Mouse (Mus musculus) limb, embryonic 11.5 days (tissue): ENCODE data around the gene Ccnl1. TPM values are rescaled to one million over a fixed set of nuclear protein-coding genes. Genes with fewer than 3 reads are reported as not detected.

Experiments
- ATAC-seq: fragments of 200-750 bp; cut with Nextera tagmentation; 2 replicates; pipeline ENCODE4 v1.8.0; 2017; ENCODE audit warnings: low read depth; ENCODE audit not compliant: insufficient number of reproducible peaks, low FRiP score, low TSS enrichment
- DNase-seq: peaks from one replicate; pipeline ENCODE4 v3.0.0-alpha.2; 2015; ENCODE audit warnings: low spot score
- H3K27ac ChIP-seq: fragments of 300-500 bp; sonication (generic); replicated peaks from 2 replicates; pipeline ENCODE4 v1.5.1; 2014; ENCODE audit warnings: low read depth, mild to moderate bottlenecking, low read length
- H3K27me3 ChIP-seq: fragments of 300-500 bp; sonication (generic); 2 replicates; pipeline ENCODE4 v1.6.1; 2014; ENCODE audit warnings: mild to moderate bottlenecking, low read length, mixed read lengths; ENCODE audit not compliant: control insufficient read depth, insufficient read depth
- H3K36me3 ChIP-seq: fragments of 300-500 bp; sonication (generic); 2 replicates; pipeline ENCODE4 v1.6.1; 2014; ENCODE audit warnings: mild to moderate bottlenecking, low read length, moderate library complexity, mixed read lengths; ENCODE audit not compliant: control insufficient read depth, insufficient read depth
- H3K4me1 ChIP-seq: fragments of 300-500 bp; sonication (generic); 2 replicates; pipeline ENCODE4 v1.6.1; 2014; ENCODE audit warnings: low read length, mixed read lengths; ENCODE audit not compliant: control insufficient read depth, insufficient read depth
- H3K4me2 ChIP-seq: fragments of 300-500 bp; sonication (generic); 2 replicates; pipeline ENCODE4 v1.6.1; 2014; ENCODE audit warnings: low read depth, mild to moderate bottlenecking, moderate library complexity; ENCODE audit not compliant: severe bottlenecking
- H3K4me3 ChIP-seq: fragments of 300-500 bp; sonication (generic); 2 replicates; pipeline ENCODE4 v1.5.1; 2014; ENCODE audit warnings: low read depth, low read length
- H3K9ac ChIP-seq: fragments of 300-500 bp; sonication (generic); 2 replicates; pipeline ENCODE4 v1.6.1; 2014; ENCODE audit warnings: mild to moderate bottlenecking, low read length
- H3K9me3 ChIP-seq: fragments of 300-500 bp; sonication (generic); 2 replicates; pipeline ENCODE4 v1.6.1; 2016; ENCODE audit warnings: low read length; ENCODE audit not compliant: control insufficient read depth
- WGBS: fragments of 180-500 bp; shearing (Covaris S2); extraction: QIAGEN DNeasy Blood & Tissue Kit; methylation state at CpG from one replicate; pipeline ENCODE4 v1.1.7; 2014; 5-methylcytosine and 5-hydroxymethylcytosine counted together
- polyA plus RNA-seq: library from polyadenylated mRNA; unstranded; fragments of >200 nt; fragmentation: Nextera tagmentation; extraction: Ambion mirVana; gene quantifications from 2 replicates; pipeline ENCODE4 v1.2.1, GENCODE M21; 2014

Ccnl1 gene
- polyA plus RNA-seq, 1 experiment from 2014 or later, result 127 TPM

GRCm38 (mm10) chr3:65925058-65925740 is 32.9 kb downstream of the Ccnl1 start:
- WGBS, result 87% methylated on average over 5 of the region's 5 CpGs

DNA sequence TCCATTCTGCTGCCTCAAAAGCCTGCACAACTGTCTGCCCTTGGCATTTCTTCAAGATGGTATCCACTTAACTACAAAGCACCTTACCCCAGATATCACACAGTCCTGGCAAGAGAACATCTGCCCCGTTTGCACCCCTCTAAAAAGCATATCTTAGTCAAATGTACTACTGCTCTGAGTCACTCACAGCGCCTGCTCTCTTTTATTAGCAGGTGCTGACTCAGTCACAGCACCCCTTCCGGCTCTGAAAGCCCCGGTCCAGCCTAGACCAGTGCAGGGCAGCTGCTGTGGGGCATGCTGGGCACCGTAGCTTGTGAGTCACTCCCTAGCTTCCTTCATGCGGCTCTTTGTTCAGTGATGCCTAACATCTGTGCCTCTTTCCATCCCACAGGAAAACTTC is 35.6 kb downstream of the Ccnl1 start:
- ATAC-seq (no peak), DNase-seq (no peak)
- WGBS, result 82% methylated on average over 6 of the region's 6 CpGs

More at GRCm38 (mm10) chr3:65925058-65925740, 32.9 kb downstream of the Ccnl1 start:
- Histone ChIP-seq H3K27me3 (no peaks in the 10 kb centered on the region), H3K4me1 (peaks cover 5% of the 10 kb centered on the region; the same call in 1 of the 2 replicates), H3K27ac (no peak overlapping the region), H3K36me3 (no peaks in the 10 kb centered on the region), H3K4me3 (no peak overlapping the region), H3K4me2 (no peak overlapping the region), H3K9ac (no peak overlapping the region), H3K9me3 (no peaks in the 10 kb centered on the region)
- no peak for ATAC-seq
- DNase-seq, result no peak

DNA sequence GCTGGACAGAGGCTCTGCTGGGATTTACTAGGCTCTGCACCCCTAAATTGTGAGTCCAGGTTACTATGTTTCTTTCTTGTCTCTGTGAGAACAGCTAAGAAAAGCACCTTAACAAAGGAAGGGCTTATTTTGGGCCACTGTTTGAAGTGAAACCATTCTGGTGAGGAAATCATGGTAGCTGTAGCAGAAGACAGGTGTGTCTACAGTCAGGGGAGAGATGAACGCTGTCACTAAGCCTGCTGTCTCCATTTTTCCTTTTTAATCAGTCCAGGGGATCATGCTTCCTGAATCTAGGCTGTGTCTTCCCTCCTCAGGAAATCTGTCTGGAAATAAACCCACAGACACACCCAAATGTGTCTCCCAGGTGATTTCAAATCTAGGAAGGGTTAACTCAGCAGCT is 36.4 kb downstream of the Ccnl1 start:
- H3K9me3 ChIP-seq, result no peaks in the 10 kb centered on the region
- H3K4me3 ChIP-seq, result no peak overlapping the region
- H3K4me1 ChIP-seq, result no peaks in the 10 kb centered on the region
- no peak for ATAC-seq
- DNase-seq, result no peak
- WGBS, result 91% methylated on average over 1 of the region's 1 CpGs
- H3K36me3 ChIP-seq, result no peaks in the 10 kb centered on the region
- H3K4me2 ChIP-seq, result no peak overlapping the region
- no peak overlapping the region for H3K9ac ChIP-seq
- no peaks in the 10 kb centered on the region for H3K27me3 ChIP-seq
- H3K27ac ChIP-seq, result no peak overlapping the region

More for the DNA sequence above, 35.6 kb downstream of the Ccnl1 start:
- Histone ChIP-seq H3K4me1 (no peaks in the 10 kb centered on the region), H3K9me3 (no peaks in the 10 kb centered on the region), H3K9ac (no peak overlapping the region), H3K4me2 (no peak overlapping the region), H3K27me3 (no peaks in the 10 kb centered on the region), H3K4me3 (no peak overlapping the region), H3K27ac (no peak overlapping the region), H3K36me3 (no peaks in the 10 kb centered on the region)

- Histone ChIP-seq H3K4me1 (no peaks in the 10 kb centered on the region), H3K27ac (no peak overlapping the region), H3K36me3 (no peaks in the 10 kb centered on the region), H3K4me2 (no peak overlapping the region), H3K9ac (no peak overlapping the region), H3K27me3 (no peaks in the 10 kb centered on the region), H3K4me3 (no peak overlapping the region), H3K9me3 (no peaks in the 10 kb centered on the region)
- ATAC-seq (no peak), DNase-seq (no peak)
- WGBS, result 94% methylated on average over 2 of the region's 2 CpGs
These were observed 39.0 kb downstream of the Ccnl1 start for GRCm38 (mm10) chr3:65919016-65919415.

- no peak overlapping the region for H3K4me3 ChIP-seq
- H3K27me3 ChIP-seq, result no peaks in the 10 kb centered on the region
- H3K36me3 ChIP-seq, result no peaks in the 10 kb centered on the region
- WGBS, result 50% methylated on average over 4 of the region's 4 CpGs
- no peaks in the 10 kb centered on the region for H3K9me3 ChIP-seq
- DNase-seq (no peak), ATAC-seq (no peak)
- H3K27ac ChIP-seq, result no peak overlapping the region
- no peaks in the 10 kb centered on the region for H3K4me1 ChIP-seq
- no peak overlapping the region for H3K4me2 ChIP-seq
- H3K9ac ChIP-seq, result no peak overlapping the region
These were observed 45.1 kb downstream of the Ccnl1 start for GRCm38 (mm10) chr3:65912928-65913327.

- H3K9ac ChIP-seq, result no peak overlapping the region
- no peak for ATAC-seq
These were observed 45.8 kb downstream of the Ccnl1 start for GRCm38 (mm10) chr3:65912217-65912616.

DNA sequence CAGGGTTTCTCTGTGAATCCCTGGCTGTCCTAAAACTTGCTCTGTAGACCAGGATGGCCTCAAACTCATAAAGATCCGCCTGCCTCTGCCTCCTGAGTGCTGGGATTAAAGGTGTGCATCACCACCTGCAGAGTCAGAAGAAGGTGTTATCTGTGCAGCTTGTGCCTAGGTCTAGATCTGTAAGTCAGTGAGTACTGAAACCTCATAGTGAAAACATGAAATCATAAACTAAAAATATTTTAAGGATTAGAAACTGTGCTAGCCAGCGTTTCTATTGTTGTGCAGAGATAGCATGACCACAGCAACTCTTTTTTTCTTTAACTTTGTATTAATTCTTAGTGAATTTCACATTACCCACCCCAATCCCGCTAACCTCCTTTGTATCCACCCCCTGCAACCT is 46.8 kb downstream of the Ccnl1 start:
- no peaks in the 10 kb centered on the region for H3K9me3 ChIP-seq
- no peak overlapping the region for H3K9ac ChIP-seq
- H3K4me1 ChIP-seq, result no peaks in the 10 kb centered on the region
- 89% methylated on average over 3 of the region's 3 CpGs for WGBS
- ATAC-seq, result no peak
- no peaks in the 10 kb centered on the region for H3K27me3 ChIP-seq
- H3K36me3 ChIP-seq, result no peaks in the 10 kb centered on the region
- H3K4me2 ChIP-seq, result no peak overlapping the region
- H3K27ac ChIP-seq, result no peak overlapping the region
- no peak for DNase-seq
- no peak overlapping the region for H3K4me3 ChIP-seq

More at GRCm38 (mm10) chr3:65912217-65912616, 45.8 kb downstream of the Ccnl1 start:
- no peak overlapping the region for H3K27ac ChIP-seq
- H3K4me3 ChIP-seq, result no peak overlapping the region
- H3K4me2 ChIP-seq, result no peak overlapping the region
- no peaks in the 10 kb centered on the region for H3K4me1 ChIP-seq
- no peaks in the 10 kb centered on the region for H3K36me3 ChIP-seq
- WGBS, result 74% methylated on average over 11 of the region's 11 CpGs
- no peaks in the 10 kb centered on the region for H3K27me3 ChIP-seq
- H3K9me3 ChIP-seq, result no peaks in the 10 kb centered on the region
- no peak for DNase-seq

- ATAC-seq (no peak), DNase-seq (no peak)
- H3K4me3 ChIP-seq, result no peak overlapping the region
- no peak overlapping the region for H3K9ac ChIP-seq
- WGBS, result 88% methylated on average over 2 of the region's 2 CpGs
- no peaks in the 10 kb centered on the region for H3K9me3 ChIP-seq
- H3K4me2 ChIP-seq, result no peak overlapping the region
- no peaks in the 10 kb centered on the region for H3K27me3 ChIP-seq
- H3K4me1 ChIP-seq, result no peaks in the 10 kb centered on the region
- H3K36me3 ChIP-seq, result no peaks in the 10 kb centered on the region
- H3K27ac ChIP-seq, result no peak overlapping the region
These were observed 48.6 kb downstream of the Ccnl1 start for GRCm38 (mm10) chr3:65909454-65909853.

DNA sequence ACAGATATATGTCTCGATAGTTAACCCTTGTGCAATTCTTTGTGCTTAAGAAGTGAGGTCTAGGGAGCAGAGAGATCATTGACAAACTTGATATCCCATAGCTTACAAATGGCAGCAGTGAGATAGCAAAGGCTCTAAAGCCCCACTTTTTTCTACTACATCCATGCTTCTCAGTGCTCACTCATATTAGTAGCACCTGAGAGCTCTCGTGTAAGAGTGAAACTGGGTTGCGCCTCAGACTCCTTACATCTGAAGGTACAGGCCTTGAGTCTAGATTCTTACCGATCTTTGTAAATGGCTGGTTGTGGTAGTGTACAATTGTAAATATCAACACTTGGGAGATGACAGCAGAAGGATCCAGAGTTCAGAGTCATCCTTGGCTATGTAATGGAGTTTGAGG is 50.5 kb downstream of the Ccnl1 start:
- no peaks in the 10 kb centered on the region for H3K4me1 ChIP-seq
- no peaks in the 10 kb centered on the region for H3K27me3 ChIP-seq
- no peak for ATAC-seq
- H3K9ac ChIP-seq, result no peak overlapping the region
- no peak for DNase-seq
- no peak overlapping the region for H3K27ac ChIP-seq
- WGBS, result 90% methylated on average over 4 of the region's 4 CpGs
- H3K36me3 ChIP-seq, result no peaks in the 10 kb centered on the region
- no peak overlapping the region for H3K4me2 ChIP-seq
- no peak overlapping the region for H3K4me3 ChIP-seq
- H3K9me3 ChIP-seq, result no peaks in the 10 kb centered on the region
